Mouse (Mus musculus) C2C12 (cell line): Measurements from ENCODE around the gene Car14.
A peak's percentile ranks its signal among the peaks of the same experiment; 100 is the strongest.

Source experiments
- CTCF ChIP-seq: IDR thresholded peaks from one replicate; pipeline ENCODE4 v1.5.1; 2011; ENCODE audit not compliant: control insufficient read depth, insufficient read depth, insufficient read length
- MYOG ChIP-seq: IDR thresholded peaks from one replicate; pipeline ENCODE4 v1.6.1; 2011; ENCODE audit not compliant: control insufficient read depth, insufficient read length; ENCODE audit errors: extremely low read depth

DNA sequence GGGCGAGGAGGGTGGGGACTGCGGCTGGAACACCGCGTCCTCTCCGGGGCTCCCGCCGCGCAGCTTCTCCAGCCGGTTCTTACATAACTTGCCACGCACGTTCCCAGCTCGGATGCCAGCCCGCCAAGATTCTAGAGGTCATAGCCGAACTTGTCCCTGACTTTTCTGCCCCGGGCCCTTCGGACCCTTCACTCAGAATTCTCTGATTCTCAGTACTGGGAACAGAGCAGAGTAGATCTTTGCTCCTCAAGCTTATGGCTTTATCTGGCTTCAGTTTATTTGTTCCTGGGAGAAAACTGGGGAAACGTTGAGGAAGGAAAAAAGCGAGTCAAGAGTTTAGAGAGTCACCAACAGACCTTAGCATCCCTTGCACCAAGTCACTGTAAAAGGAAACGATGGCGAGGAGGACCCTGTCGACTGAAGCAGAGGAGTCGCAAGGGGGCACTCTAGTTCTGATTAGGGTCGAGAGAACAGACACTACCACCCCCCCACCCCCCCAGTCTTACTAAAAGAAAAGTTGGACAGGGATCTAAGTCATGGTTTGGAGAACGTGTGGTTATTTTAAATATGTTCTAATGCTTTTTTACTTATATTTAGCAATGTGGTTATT lies 21.6 kb downstream of the Car14 start:
- TF ChIP-seq CTCF, result peak; percentile 28
- no peak for TF ChIP-seq MYOG
